Mouse (Mus musculus) kidney, embryonic 16.5 days (tissue): ENCODE data around the gene Podn. TPM values are rescaled to one million over a fixed set of nuclear protein-coding genes. Genes with fewer than 3 reads are reported as not detected.

Experiments
- ATAC-seq: fragments of 200-750 bp; cut with Nextera tagmentation; 2 replicates; pipeline ENCODE4 v1.8.0; 2017; ENCODE audit warnings: moderate TSS enrichment; ENCODE audit not compliant: low FRiP score, low TSS enrichment
- H3K27ac ChIP-seq: fragments of 300-500 bp; sonication (generic); 2 replicates; pipeline ENCODE4 v1.5.1; 2014; ENCODE audit warnings: low read length
- H3K27me3 ChIP-seq: fragments of 300-500 bp; sonication (generic); 2 replicates; pipeline ENCODE4 v1.6.1; 2014; ENCODE audit warnings: low read length, control low read depth, mixed read lengths; ENCODE audit not compliant: insufficient read depth
- H3K36me3 ChIP-seq: fragments of 300-500 bp; sonication (generic); 2 replicates; pipeline ENCODE4 v1.6.1; 2014; ENCODE audit warnings: low read length, control low read depth, mixed read lengths; ENCODE audit not compliant: insufficient read depth
- H3K4me1 ChIP-seq: fragments of 300-500 bp; sonication (generic); 2 replicates; pipeline ENCODE4 v1.6.1; 2014; ENCODE audit warnings: low read length, control low read depth, mixed read lengths; ENCODE audit not compliant: insufficient read depth
- H3K4me2 ChIP-seq: fragments of 300-500 bp; sonication (generic); replicated peaks from 2 replicates; pipeline ENCODE4 v1.6.1; 2014; ENCODE audit warnings: low read depth, low read length
- H3K4me3 ChIP-seq: fragments of 300-500 bp; sonication (generic); 2 replicates; pipeline ENCODE4 v1.5.1; 2014; ENCODE audit warnings: mild to moderate bottlenecking, low read length
- H3K9ac ChIP-seq: fragments of 300-500 bp; sonication (generic); replicated peaks from 2 replicates; pipeline ENCODE4 v1.6.1; 2014; ENCODE audit warnings: low read length
- H3K9me3 ChIP-seq: fragments of 300-500 bp; sonication (generic); 2 replicates; pipeline ENCODE4 v1.6.1; 2016; ENCODE audit warnings: low read length, control low read depth
- WGBS: fragments of 180-500 bp; shearing (Covaris S2); extraction: QIAGEN DNeasy Blood & Tissue Kit; methylation state at CpG from one replicate; pipeline ENCODE4 v1.1.7; 2014; 5-methylcytosine and 5-hydroxymethylcytosine counted together
- polyA plus RNA-seq: library from polyadenylated mRNA; unstranded; fragments of >200 nt; fragmentation: Nextera tagmentation; extraction: Ambion mirVana; gene quantifications from 2 replicates; pipeline ENCODE4 v1.2.1, GENCODE M21; 2015

The Podn gene
- polyA plus RNA-seq, 1 experiment from 2014 or later, result 0.82 TPM

- Histone ChIP-seq H3K27me3 (no peaks in the 10 kb centered on the region), H3K9me3 (0 out of 2 replicates have a peak, but pooled peaks cover 3% of the 10 kb centered on the region), H3K4me2 (no peak overlapping the region), H3K9ac (no peak overlapping the region), H3K4me3 (no peak overlapping the region), H3K36me3 (no peaks in the 10 kb centered on the region), H3K4me1 (peaks cover 4% of the 10 kb centered on the region; the same call in 1 of the 2 replicates), H3K27ac (no peak overlapping the region)
- 88% methylated on average over 9 of the region's 9 CpGs for WGBS
- ATAC-seq, result no peak
Measured at GRCm38 (mm10) chr4:107996418-107996986, 99.7 kb downstream of the Podn start.

GRCm38 (mm10) chr4:107995727-107996126 lies 100.5 kb downstream of the Podn start:
- Histone ChIP-seq H3K9me3 (0 out of 2 replicates have a peak, but pooled peaks cover 3% of the 10 kb centered on the region), H3K4me3 (no peak overlapping the region), H3K4me2 (no peak overlapping the region), H3K27me3 (no peaks in the 10 kb centered on the region), H3K27ac (no peak overlapping the region), H3K4me1 (peaks cover 4% of the 10 kb centered on the region; the same call in 1 of the 2 replicates), H3K36me3 (no peaks in the 10 kb centered on the region), H3K9ac (no peak overlapping the region)
- WGBS, result 79% methylated on average over 6 of the region's 6 CpGs
- no peak for ATAC-seq

GRCm38 (mm10) chr4:107995011-107995410 lies 101.2 kb downstream of the Podn start:
- Histone ChIP-seq H3K4me1 (peaks cover 4% of the 10 kb centered on the region; the same call in 1 of the 2 replicates), H3K4me3 (no peak overlapping the region), H3K36me3 (no peaks in the 10 kb centered on the region), H3K9ac (no peak overlapping the region), H3K9me3 (0 out of 2 replicates have a peak, but pooled peaks cover 3% of the 10 kb centered on the region), H3K27ac (no peak overlapping the region), H3K4me2 (no peak overlapping the region), H3K27me3 (no peaks in the 10 kb centered on the region)
- ATAC-seq, result no peak
- 92% methylated on average over 6 of the region's 6 CpGs for WGBS

- Histone ChIP-seq H3K4me2 (no peak overlapping the region), H3K27ac (no peak overlapping the region)
- WGBS, result 53% methylated on average over 6 of the region's 6 CpGs
Measured at GRCm38 (mm10) chr4:107991879-107992278, 104.4 kb downstream of the Podn start.

GRCm38 (mm10) chr4:107990818-107991217 lies 105.4 kb downstream of the Podn start:
- Histone ChIP-seq H3K36me3 (no peaks in the 10 kb centered on the region), H3K4me2 (no peak overlapping the region), H3K4me3 (no peak overlapping the region), H3K9me3 (0 out of 2 replicates have a peak, but pooled peaks cover 3% of the 10 kb centered on the region), H3K4me1 (no peaks in the 10 kb centered on the region), H3K27me3 (no peaks in the 10 kb centered on the region), H3K9ac (no peak overlapping the region), H3K27ac (no peak overlapping the region)
- ATAC-seq, result no peak
- 65% methylated on average over 5 of the region's 5 CpGs for WGBS

More at GRCm38 (mm10) chr4:107991879-107992278, 104.4 kb downstream of the Podn start:
- Histone ChIP-seq H3K36me3 (no peaks in the 10 kb centered on the region), H3K27me3 (no peaks in the 10 kb centered on the region), H3K9ac (no peak overlapping the region), H3K4me1 (no peaks in the 10 kb centered on the region), H3K9me3 (0 out of 2 replicates have a peak, but pooled peaks cover 3% of the 10 kb centered on the region), H3K4me3 (no peak overlapping the region)
- ATAC-seq, result no peak

- Histone ChIP-seq H3K27ac (no peak overlapping the region), H3K9me3 (no peaks in the 10 kb centered on the region), H3K4me3 (no peak overlapping the region), H3K9ac (no peak overlapping the region), H3K27me3 (no peaks in the 10 kb centered on the region), H3K4me1 (peaks cover 10% of the 10 kb centered on the region), H3K4me2 (no peak overlapping the region), H3K36me3 (no peaks in the 10 kb centered on the region)
- no peak for ATAC-seq
- 61% methylated on average over 8 of the region's 8 CpGs for WGBS
Measured at GRCm38 (mm10) chr4:107988931-107989330, 107.3 kb downstream of the Podn start.

GRCm38 (mm10) chr4:107986386-107987168 lies 109.7 kb downstream of the Podn start:
- Histone ChIP-seq H3K4me3 (no peak overlapping the region), H3K9ac (no peak overlapping the region), H3K36me3 (no peaks in the 10 kb centered on the region), H3K4me1 (peaks cover 11% of the 10 kb centered on the region), H3K4me2 (no peak overlapping the region), H3K27me3 (no peaks in the 10 kb centered on the region), H3K9me3 (no peaks in the 10 kb centered on the region), H3K27ac (no peak overlapping the region)
- no peak for ATAC-seq
- 89% methylated on average over 11 of the region's 11 CpGs for WGBS

GRCm38 (mm10) chr4:107985812-107986211 lies 110.4 kb downstream of the Podn start:
- Histone ChIP-seq H3K4me3 (no peak overlapping the region), H3K4me2 (no peak overlapping the region), H3K4me1 (peaks cover 11% of the 10 kb centered on the region), H3K9me3 (no peaks in the 10 kb centered on the region), H3K36me3 (no peaks in the 10 kb centered on the region), H3K27ac (no peak overlapping the region), H3K9ac (no peak overlapping the region), H3K27me3 (no peaks in the 10 kb centered on the region)
- 84% methylated on average over 5 of the region's 5 CpGs for WGBS
- no peak for ATAC-seq

- whole genome bisulfite sequencing, result 36% methylated on average over 7 of the region's 7 CpGs
- no peaks in the 10 kb centered on the region for H3K36me3 ChIP-seq
- H3K27ac ChIP-seq, result peak overlapping the region; percentile 51
- no peaks in the 10 kb centered on the region for H3K27me3 ChIP-seq
- 0 out of 2 replicates have a peak overlapping the region, but pooled peaks have one; percentile 22 for H3K9ac ChIP-seq
- H3K4me2 ChIP-seq, result no peak overlapping the region
- ATAC-seq, result 0 out of 2 replicates have a peak, but pooled peaks have one; percentile 37
- no peak overlapping the region for H3K4me3 ChIP-seq
- peaks cover 13% of the 10 kb centered on the region for H3K4me1 ChIP-seq
- no peaks in the 10 kb centered on the region for H3K9me3 ChIP-seq
Measured at GRCm38 (mm10) chr4:107984282-107984981, 111.8 kb downstream of the Podn start.
